Mouse (Mus musculus) embryonic facial prominence, embryonic 15.5 days (tissue): Measurements from ENCODE around the gene Cox15. TPM values are rescaled to one million over a fixed set of nuclear protein-coding genes. Genes with fewer than 3 reads are reported as not detected.

Experiments used
- ATAC-seq: fragments of 200-750 bp; cut with Nextera tagmentation; 2 replicates; pipeline ENCODE4 v1.8.0; 2017; ENCODE audit warnings: low read depth, moderate TSS enrichment; ENCODE audit not compliant: insufficient number of reproducible peaks, low FRiP score, low TSS enrichment
- H3K27ac ChIP-seq: fragments of 300-500 bp; sonication (generic); replicated peaks from 2 replicates; pipeline ENCODE4 v1.5.1; 2015; ENCODE audit warnings: mild to moderate bottlenecking, inconsistent platforms
- H3K27me3 ChIP-seq: fragments of 300-500 bp; sonication (generic); 2 replicates; pipeline ENCODE4 v1.6.1; 2015; ENCODE audit warnings: inconsistent platforms
- H3K36me3 ChIP-seq: fragments of 300-500 bp; sonication (generic); 2 replicates; pipeline ENCODE4 v1.6.1; 2015; ENCODE audit warnings: mild to moderate bottlenecking, inconsistent platforms
- H3K4me1 ChIP-seq: fragments of 300-500 bp; sonication (generic); 2 replicates; pipeline ENCODE4 v1.6.1; 2015; ENCODE audit warnings: inconsistent platforms
- H3K4me2 ChIP-seq: fragments of 300-500 bp; sonication (generic); replicated peaks from 2 replicates; pipeline ENCODE4 v1.6.1; 2015; ENCODE audit warnings: mild to moderate bottlenecking, inconsistent platforms
- H3K4me3 ChIP-seq: fragments of 300-500 bp; sonication (generic); replicated peaks from 2 replicates; pipeline ENCODE4 v1.5.1; 2015; ENCODE audit warnings: mild to moderate bottlenecking, inconsistent platforms
- H3K9ac ChIP-seq: fragments of 300-500 bp; sonication (generic); 2 replicates; pipeline ENCODE4 v1.6.1; 2015; ENCODE audit warnings: inconsistent platforms
- H3K9me3 ChIP-seq: fragments of 300-500 bp; sonication (generic); replicated peaks from 2 replicates; pipeline ENCODE4 v1.6.1; 2016; ENCODE audit warnings: inconsistent platforms
- WGBS: fragments of 180-500 bp; shearing (Covaris S2); methylation state at CpG from one replicate; pipeline ENCODE4 v1.1.7; 2015; 5-methylcytosine and 5-hydroxymethylcytosine counted together
- polyA plus RNA-seq: library from polyadenylated mRNA; unstranded; fragments of >200 nt; fragmentation: Nextera tagmentation; extraction: Ambion mirVana; gene quantifications from 2 replicates; pipeline ENCODE4 v1.2.1, GENCODE M21; 2015

The Cox15 gene
- polyA plus RNA-seq, result 10.0 and 11.5 TPM in 2 replicates

DNA sequence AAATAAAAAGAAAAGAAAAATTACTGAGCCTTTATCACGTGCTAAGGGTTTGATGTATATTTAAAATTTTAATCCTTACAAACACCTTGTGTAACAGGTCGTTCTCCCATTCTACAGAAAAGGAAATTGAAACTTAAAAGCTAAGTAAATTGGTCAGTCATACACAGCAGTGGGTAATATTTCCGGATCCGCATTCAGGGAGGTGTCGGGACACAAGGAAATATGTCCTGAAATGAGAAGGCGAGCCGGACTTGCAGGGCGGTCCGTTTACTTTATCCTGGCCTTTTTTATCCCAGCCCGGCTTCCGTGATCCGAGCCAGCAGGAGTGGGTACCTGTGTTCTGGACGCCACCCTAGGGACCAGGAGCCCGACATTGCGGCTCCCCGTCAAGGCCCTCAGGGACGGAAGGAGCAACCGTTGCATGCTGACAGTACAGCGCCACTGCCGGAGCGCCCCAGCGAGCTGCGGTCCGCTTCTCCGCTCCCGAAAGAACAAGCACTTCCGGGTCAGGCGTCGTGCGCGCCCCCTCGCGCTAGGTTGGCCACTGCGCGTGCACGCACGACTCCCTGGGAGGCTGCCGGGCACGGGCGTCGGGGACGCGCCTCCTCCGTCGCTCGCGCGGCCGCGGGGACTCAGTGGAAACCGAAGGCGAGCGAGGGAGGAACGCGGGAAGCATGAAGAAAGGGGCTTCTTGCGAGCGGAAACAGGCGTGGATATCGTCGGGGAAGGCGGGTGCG is at the start of gene Cox15, which contains the start of gene Cutc:
Gene Cox15, minus strand, starts transcription at position 512 of the 737 bp plus-strand sequence.
Gene Cutc, plus strand, starts transcription at position 508 of the 737 bp plus-strand sequence.
- H3K9me3 ChIP-seq, result no peaks in the 10 kb centered on the region
- ATAC-seq, result peak; percentile 90
- peak within 1 kb of the TSS; percentile 55 for H3K4me2 ChIP-seq
- WGBS, result under 1% methylated on average over 62 of the region's 62 CpGs
- peak within 1 kb of the TSS; percentile 74 for H3K4me3 ChIP-seq
- peaks cover 3% of the 10 kb centered on the region; the same call in 1 of the 2 replicates for H3K4me1 ChIP-seq
- peak within 1 kb of the TSS; percentile 73 for H3K9ac ChIP-seq
- H3K36me3 ChIP-seq, result peaks cover 27% of the 10 kb centered on the region
- no peaks in the 10 kb centered on the region for H3K27me3 ChIP-seq
- peak within 1 kb of the TSS; percentile 99 for H3K27ac ChIP-seq

DNA sequence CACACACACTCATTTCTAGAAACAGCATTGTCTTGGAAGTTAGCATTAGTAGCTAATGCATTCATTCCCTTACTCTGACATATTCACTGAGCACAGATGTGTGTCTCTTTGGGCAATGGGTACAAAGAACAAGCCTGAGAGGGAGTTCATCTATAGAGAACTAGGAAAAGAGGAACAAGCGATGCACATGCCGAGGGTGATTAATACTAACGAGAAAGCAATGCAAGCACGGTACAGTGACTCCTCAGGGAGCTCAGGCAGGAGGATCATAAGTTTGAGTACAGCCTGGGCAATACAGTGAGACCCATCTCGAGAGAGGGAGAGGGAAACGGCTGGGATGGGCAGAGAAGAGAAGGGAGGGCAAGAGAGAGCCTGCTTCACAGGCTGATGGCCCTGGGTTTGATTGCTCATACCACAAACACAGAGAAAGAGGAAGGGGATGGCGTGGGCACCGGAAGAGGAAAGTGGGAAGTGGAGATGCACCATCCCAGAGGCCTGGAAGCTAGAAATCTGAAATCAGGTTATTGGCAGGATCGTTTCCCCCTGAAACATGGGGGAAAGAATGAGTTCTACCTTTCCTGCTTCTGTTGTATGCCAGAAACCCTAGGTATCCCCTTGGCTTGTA is 48.7 kb upstream of the Cox15 start:
- WGBS, result 74% methylated on average over 9 of the region's 9 CpGs
- ATAC-seq, result no peak
- no peak overlapping the region for H3K4me3 ChIP-seq
- no peaks in the 10 kb centered on the region for H3K4me1 ChIP-seq
- no peak overlapping the region for H3K4me2 ChIP-seq
- no peaks in the 10 kb centered on the region for H3K36me3 ChIP-seq
- H3K9ac ChIP-seq, result no peak overlapping the region
- no peak overlapping the region for H3K27ac ChIP-seq
- no peaks in the 10 kb centered on the region for H3K9me3 ChIP-seq
- H3K27me3 ChIP-seq, result no peaks in the 10 kb centered on the region

DNA sequence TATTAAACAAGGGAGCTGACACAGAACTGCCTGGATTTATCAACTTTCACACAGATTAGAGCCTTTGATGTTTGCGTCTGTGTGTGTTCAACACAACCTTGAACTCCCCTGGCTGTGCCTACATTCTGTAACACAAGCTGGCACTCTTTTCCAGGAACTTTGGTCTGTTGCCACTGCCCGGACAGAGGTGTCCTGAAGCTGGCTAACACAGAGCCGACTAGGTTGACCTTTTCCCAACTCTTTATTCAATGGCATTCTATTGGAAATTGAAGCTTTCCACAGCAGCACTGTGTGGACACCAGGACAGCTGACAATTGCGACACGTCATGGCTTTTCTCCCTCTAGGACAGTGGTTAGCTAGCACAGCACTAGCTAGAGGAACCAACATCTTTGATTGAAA is 44.4 kb upstream of the Cox15 start:
- Histone ChIP-seq H3K9me3 (no peaks in the 10 kb centered on the region), H3K27me3 (no peaks in the 10 kb centered on the region), H3K4me2 (no peak overlapping the region), H3K27ac (no peak overlapping the region), H3K9ac (no peak overlapping the region), H3K4me3 (no peak overlapping the region), H3K36me3 (no peaks in the 10 kb centered on the region), H3K4me1 (no peaks in the 10 kb centered on the region)
- no peak for ATAC-seq
- 84% methylated on average over 5 of the region's 5 CpGs for WGBS

DNA sequence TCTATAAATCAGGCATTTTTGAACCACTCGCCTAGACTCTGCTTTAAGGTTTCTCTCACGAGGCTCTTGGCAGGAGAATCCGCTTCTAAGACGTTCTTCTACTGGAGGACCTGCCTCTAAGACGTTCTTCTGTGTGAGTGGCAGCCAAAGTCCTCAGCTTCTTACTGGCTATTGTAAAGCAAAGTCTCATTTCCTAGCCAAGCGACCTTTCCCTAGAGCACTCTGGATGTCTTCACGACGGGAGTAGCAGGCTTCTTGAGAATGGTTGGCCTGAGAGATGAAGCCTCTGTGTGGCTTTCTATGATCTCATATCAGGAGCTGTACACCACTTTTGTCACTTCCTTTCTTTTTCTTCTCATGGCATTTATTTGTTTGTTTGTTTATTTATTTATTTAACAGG is 42.7 kb upstream of the Cox15 start:
- H3K9me3 ChIP-seq, result no peaks in the 10 kb centered on the region
- H3K4me1 ChIP-seq, result no peaks in the 10 kb centered on the region

DNA sequence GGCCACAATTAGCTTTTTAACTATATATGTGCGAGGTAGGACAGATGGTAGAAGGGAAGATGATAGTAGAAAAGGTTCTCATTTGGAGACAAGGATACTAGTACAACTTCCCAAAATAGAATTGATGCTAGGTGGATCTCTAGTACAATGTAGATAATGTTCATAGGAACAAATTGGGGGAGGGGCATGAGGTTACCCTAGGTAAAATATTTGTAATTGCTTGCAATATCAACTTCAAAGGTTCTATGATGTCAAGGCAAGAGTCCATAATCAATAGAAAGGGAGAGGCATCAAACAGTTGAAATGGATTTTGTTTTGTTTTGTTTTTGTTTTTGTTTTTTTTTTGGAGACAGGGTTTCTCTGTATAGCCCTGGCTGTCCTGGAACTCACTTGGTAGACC is 41.2 kb upstream of the Cox15 start:
- Histone ChIP-seq H3K4me2 (no peak overlapping the region), H3K9ac (no peak overlapping the region), H3K27me3 (no peaks in the 10 kb centered on the region), H3K27ac (no peak overlapping the region), H3K4me1 (no peaks in the 10 kb centered on the region), H3K36me3 (no peaks in the 10 kb centered on the region), H3K4me3 (no peak overlapping the region), H3K9me3 (no peaks in the 10 kb centered on the region)
- WGBS, result 88% methylated on average over 1 of the region's 1 CpGs
- ATAC-seq, result no peak

More for the DNA sequence above, 42.7 kb upstream of the Cox15 start:
- H3K36me3 ChIP-seq, result no peaks in the 10 kb centered on the region
- no peak for ATAC-seq
- no peak overlapping the region for H3K27ac ChIP-seq
- no peaks in the 10 kb centered on the region for H3K27me3 ChIP-seq
- H3K4me2 ChIP-seq, result no peak overlapping the region
- H3K4me3 ChIP-seq, result no peak overlapping the region
- WGBS, result 75% methylated on average over 8 of the region's 8 CpGs
- no peak overlapping the region for H3K9ac ChIP-seq

DNA sequence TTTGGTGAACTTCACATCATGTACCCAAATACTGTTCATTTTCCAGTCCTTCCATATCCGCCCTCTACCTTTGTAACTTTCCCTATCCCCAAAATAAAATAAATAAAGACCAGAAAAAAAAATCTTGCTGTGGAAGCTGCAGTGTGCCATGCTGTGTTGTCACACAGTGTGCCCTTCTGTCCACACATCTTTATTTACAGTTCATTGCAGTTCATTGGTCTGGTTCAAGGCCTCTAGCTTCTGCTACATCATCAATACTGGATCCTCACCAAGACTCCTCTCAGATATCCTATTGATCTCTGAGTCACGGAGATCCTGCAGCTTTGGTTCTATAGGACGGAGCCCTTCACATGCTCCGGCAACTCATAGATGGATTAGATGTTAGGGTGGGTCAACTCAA is 39.7 kb upstream of the Cox15 start:
- Histone ChIP-seq H3K27ac (no peak overlapping the region), H3K9ac (no peak overlapping the region), H3K4me3 (no peak overlapping the region), H3K9me3 (no peaks in the 10 kb centered on the region), H3K4me2 (no peak overlapping the region), H3K4me1 (no peaks in the 10 kb centered on the region), H3K36me3 (no peaks in the 10 kb centered on the region), H3K27me3 (no peaks in the 10 kb centered on the region)
- no peak for ATAC-seq
- WGBS, result 94% methylated on average over 4 of the region's 4 CpGs

DNA sequence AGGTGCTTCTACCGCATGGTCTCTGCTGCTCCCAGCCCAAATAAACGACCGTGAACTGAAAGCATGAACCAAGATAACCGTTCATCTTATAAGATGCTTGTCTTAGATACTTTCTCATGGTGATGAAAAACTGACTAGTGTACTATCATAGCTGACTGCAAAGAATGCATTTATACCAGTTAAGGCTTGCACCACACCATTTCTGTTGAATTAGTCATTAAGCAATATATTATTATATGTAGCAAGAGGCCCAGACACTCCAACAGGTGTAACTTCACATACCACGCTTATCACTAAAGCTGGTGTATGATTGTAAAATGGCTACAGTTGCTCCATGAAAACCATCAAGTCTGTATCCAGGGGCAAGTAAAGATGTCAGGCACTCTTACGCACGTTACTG is 37.0 kb upstream of the Cox15 start:
- H3K27ac ChIP-seq, result no peak overlapping the region
- WGBS, result 76% methylated on average over 7 of the region's 7 CpGs
- H3K4me3 ChIP-seq, result no peak overlapping the region
- no peaks in the 10 kb centered on the region for H3K36me3 ChIP-seq
- no peak overlapping the region for H3K9ac ChIP-seq
- no peaks in the 10 kb centered on the region for H3K27me3 ChIP-seq
- no peak overlapping the region for H3K4me2 ChIP-seq
- H3K9me3 ChIP-seq, result no peaks in the 10 kb centered on the region
- no peak for ATAC-seq
- no peaks in the 10 kb centered on the region for H3K4me1 ChIP-seq

DNA sequence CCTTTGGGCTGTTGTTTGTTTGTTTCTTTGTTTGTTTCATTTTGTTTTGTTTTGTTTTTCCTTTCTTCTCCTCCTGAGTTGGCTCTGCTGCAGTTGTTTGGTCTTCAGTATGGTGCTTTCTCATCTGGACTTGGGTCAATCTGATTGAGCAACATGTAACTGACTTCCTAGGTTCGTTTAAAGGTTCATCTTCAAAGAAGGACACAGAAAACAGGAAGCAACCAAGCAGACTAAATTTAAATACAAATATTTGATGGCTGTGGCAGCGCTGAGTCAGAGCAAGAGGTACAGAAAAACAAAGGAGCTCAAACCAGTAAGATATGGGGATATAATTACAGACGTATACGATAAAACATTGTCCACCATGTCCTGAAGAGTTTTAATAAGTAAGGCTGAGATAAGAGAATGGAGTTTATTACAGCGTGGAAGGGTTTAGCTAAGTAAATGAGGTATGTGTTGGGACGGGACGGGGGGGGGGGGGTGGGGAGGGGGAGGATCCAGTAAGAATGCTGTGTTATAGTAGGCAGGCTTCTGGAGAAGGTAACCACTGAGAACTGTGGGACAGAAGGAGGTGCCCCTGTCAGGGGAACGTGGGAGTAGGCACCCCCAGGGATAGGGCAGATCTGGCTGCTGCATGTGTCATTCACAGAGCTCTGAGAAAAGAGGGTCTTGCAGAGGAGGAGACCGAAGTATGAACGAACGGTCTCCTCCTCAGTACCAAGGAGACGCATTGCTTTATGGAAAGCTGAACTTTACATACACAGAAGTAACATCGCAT is 33.6 kb upstream of the Cox15 start:
- no peak overlapping the region for H3K27ac ChIP-seq
- H3K4me1 ChIP-seq, result no peaks in the 10 kb centered on the region
- H3K4me2 ChIP-seq, result no peak overlapping the region
- H3K27me3 ChIP-seq, result no peaks in the 10 kb centered on the region
- no peaks in the 10 kb centered on the region for H3K9me3 ChIP-seq
- H3K4me3 ChIP-seq, result no peak overlapping the region
- ATAC-seq, result no peak
- 82% methylated on average over 12 of the region's 13 CpGs for WGBS
- no peak overlapping the region for H3K9ac ChIP-seq
- no peaks in the 10 kb centered on the region for H3K36me3 ChIP-seq

DNA sequence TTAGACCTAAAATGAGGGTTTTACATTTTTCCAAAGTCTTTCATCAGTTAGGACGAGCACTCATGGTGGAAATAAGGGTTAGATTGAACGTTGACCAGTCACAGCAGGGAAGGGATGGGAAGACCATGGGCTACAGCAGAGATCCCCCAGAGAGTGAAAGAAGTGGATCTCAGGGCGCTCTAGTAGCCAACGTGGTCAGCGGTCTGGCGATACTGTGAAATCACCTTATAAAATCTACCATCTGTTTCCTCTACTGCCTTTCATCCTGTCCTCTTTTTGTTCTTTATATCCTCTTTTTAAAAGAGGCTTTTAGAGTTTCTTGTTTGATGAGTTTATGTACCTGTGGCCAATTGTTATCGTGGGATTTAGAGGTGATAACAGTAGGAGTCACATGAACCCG is 32.0 kb upstream of the Cox15 start:
- Histone ChIP-seq H3K9ac (no peak overlapping the region), H3K27ac (no peak overlapping the region), H3K4me2 (no peak overlapping the region), H3K4me1 (no peaks in the 10 kb centered on the region), H3K27me3 (no peaks in the 10 kb centered on the region), H3K9me3 (no peaks in the 10 kb centered on the region), H3K4me3 (no peak overlapping the region), H3K36me3 (no peaks in the 10 kb centered on the region)
- WGBS, result 78% methylated on average over 8 of the region's 8 CpGs
- ATAC-seq, result no peak

DNA sequence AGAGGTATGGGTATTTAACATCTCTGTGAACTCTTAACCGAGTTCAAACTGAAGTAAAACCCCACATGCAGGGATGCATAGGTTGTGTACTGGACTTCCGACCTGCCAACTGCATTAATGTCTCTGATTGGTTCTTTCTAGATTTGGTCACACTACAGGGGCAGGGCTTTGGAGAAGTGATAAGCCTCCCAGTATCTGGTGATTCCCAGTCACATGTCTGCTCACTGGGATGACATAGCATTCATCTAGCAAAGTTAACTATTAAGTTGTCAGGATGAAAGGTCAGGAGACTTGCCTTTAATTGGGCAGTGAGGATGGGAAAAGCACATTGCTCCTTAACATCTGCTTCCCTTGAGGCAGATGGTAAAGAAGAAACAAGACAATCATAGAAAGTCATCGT is 29.2 kb upstream of the Cox15 start, which contains the start of gene Abcc2:
Gene Abcc2, plus strand, starts transcription at position 213 of the 400 bp plus-strand sequence.
- H3K27me3 ChIP-seq, result no peaks in the 10 kb centered on the region
- H3K4me3 ChIP-seq, result no peak within 1 kb of the TSS
- H3K4me1 ChIP-seq, result no peaks in the 10 kb centered on the region
- H3K9me3 ChIP-seq, result no peaks in the 10 kb centered on the region
- no peak within 1 kb of the TSS for H3K27ac ChIP-seq
- H3K36me3 ChIP-seq, result no peaks in the 10 kb centered on the region
- ATAC-seq, result no peak
- no peak within 1 kb of the TSS for H3K4me2 ChIP-seq
- 75% methylated on average over 3 of the region's 3 CpGs for WGBS
- H3K9ac ChIP-seq, result no peak within 1 kb of the TSS

DNA sequence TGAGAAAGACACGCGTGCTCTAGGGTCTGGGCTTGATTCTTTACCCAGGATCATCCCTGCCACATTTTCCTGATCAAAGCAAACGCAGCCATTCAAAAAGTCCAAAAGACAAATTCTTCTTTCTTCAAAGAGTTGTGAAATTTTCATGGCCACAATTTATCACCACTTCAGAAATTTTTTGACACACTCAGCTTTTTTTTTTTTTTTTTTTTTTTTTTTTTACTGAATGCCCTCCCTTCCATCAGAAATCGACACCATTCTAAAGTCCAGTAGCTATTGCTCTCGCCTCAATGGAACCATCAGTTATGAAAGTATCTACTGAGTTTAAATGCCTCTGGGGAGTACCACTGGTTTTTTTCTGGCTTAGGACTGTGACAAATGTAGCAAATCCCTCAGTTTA is 27.6 kb upstream of the Cox15 start:
- no peak overlapping the region for H3K4me3 ChIP-seq
- WGBS, result 60% methylated on average over 5 of the region's 5 CpGs
- H3K4me2 ChIP-seq, result no peak overlapping the region
- H3K4me1 ChIP-seq, result no peaks in the 10 kb centered on the region
- ATAC-seq, result no peak
- H3K9ac ChIP-seq, result no peak overlapping the region
- no peaks in the 10 kb centered on the region for H3K27me3 ChIP-seq
- no peak overlapping the region for H3K27ac ChIP-seq
- H3K9me3 ChIP-seq, result no peaks in the 10 kb centered on the region
- no peaks in the 10 kb centered on the region for H3K36me3 ChIP-seq
